8 mouse cellular contexts compared by ENCODE assay signal in genomic region chr11:101465101-101465868, GRCm38 (mm10). TPM values are rescaled to one million over a fixed set of nuclear protein-coding genes. Genes with fewer than 3 reads are reported as not detected.
DNase-seq lines count a peak whose midpoint lies in the region; ATAC-seq and TF ChIP-seq lines count a peak whose summit lies in the region.

No protein-coding gene starts in this region.

- peak overlapping the region; percentile 93 for H3K4me2 ChIP-seq in lung, embryonic 15.5 days

- TF ChIP-seq CTCF in cortical plate, adult 2 months (IDR thresholded peaks at IDR 0.05; ENCODE audit: extremely low read depth, insufficient read depth, low read length): no peak

- no peaks in the 10 kb centered on the region for H3K9me3 ChIP-seq in lung, embryonic 15.5 days

- 1% methylated on average over 51 of the region's 51 CpGs for WGBS in lung, embryonic 15.5 days

- no peaks in the 10 kb centered on the region for H3K27me3 ChIP-seq in lung, embryonic 15.5 days

- peak overlapping the region; percentile 66 for H3K4me3 ChIP-seq in cortical plate, adult 2 months (ENCODE audit: insufficient read depth, low read length)
- peak overlapping the region; percentile 72 for H3K4me3 ChIP-seq in lung, embryonic 15.5 days

- H3K27ac ChIP-seq in cortical plate, adult 2 months (ENCODE audit: insufficient read depth, low read length): peak overlapping the region; percentile 68
- peak overlapping the region; percentile 88 for H3K27ac ChIP-seq in lung, embryonic 15.5 days

- ATAC-seq in lung, embryonic 15.5 days (ENCODE audit: borderline replicate concordance, extremely low read depth, low FRiP score, low TSS enrichment): peak; percentile 34
- ATAC-seq in neutrophil, adult 5-6 weeks (ENCODE audit: extremely low read depth, insufficient number of reproducible peaks, low FRiP score, poor library complexity, severe bottlenecking): peak; percentile 30

- H3K36me3 ChIP-seq in lung, embryonic 15.5 days: peaks cover 8% of the 10 kb centered on the region; the same call in 1 of the 2 replicates

- peak overlapping the region; percentile 67 for H3K9ac ChIP-seq in lung, embryonic 15.5 days

- DNase-seq in right cerebral cortex, postnatal 10 days (ENCODE audit: low spot score in 2 of 2): peak; percentile 60 to 72
- no peak for DNase-seq in right cerebral cortex, adult 18-20 months
- peak; percentile 80 to 84 for DNase-seq in heart, adult 18-20 months
- peak; percentile 68 for DNase-seq in kidney, adult 11 months
- DNase-seq in urinary bladder, adult 2 months (ENCODE audit: low spot score): peak; percentile 63

- no peak for TF ChIP-seq POLR2A in cortical plate, adult 2 months (IDR thresholded peaks at IDR 0.05; ENCODE audit: extremely low read depth, insufficient read depth, low read length)

- peaks cover 4% of the 10 kb centered on the region; the same call in 1 of the 2 replicates for H3K4me1 ChIP-seq in cortical plate, adult 2 months (ENCODE audit: control insufficient read depth, insufficient read depth, low read length)
- peaks cover 55% of the 10 kb centered on the region for H3K4me1 ChIP-seq in lung, embryonic 15.5 days

RNA-seq across cellular contexts. Expression of gene Rnd2, which starts 0.5 kb away (rescaled TPM):
- 162 and 179 TPM in 2 replicates for polyA plus RNA-seq in cortical plate, adult 2 months (2012; rRNA removed)
- total RNA-seq in heart, adult 18-20 months (2021): 1 to 10 TPM; 5.1 to 6.2 TPM
- 7.9 and 8.5 TPM in 2 replicates for polyA plus RNA-seq in lung, embryonic 15.5 days (2015; fragmentation: Nextera tagmentation; extraction: Ambion mirVana)
- total RNA-seq in neutrophil, adult 5-6 weeks (2017): 0.70 TPM in 1 of 2 replicates, not detected in the other
- 19.2 TPM in 2 replicates for polyA plus RNA-seq in urinary bladder, adult 2 months (2012; rRNA removed)

RNA-seq across cellular contexts. Expression of gene Vat1, which starts 0.7 kb away (rescaled TPM):
- 27.6 and 33.5 TPM in 2 replicates for polyA plus RNA-seq in cortical plate, adult 2 months (2012; rRNA removed)
- total RNA-seq in heart, adult 18-20 months (2021): 10 to 100 TPM; 23.7 to 24.6 TPM
- polyA plus RNA-seq in lung, embryonic 15.5 days (2015; fragmentation: Nextera tagmentation; extraction: Ambion mirVana): 47.4 and 50.3 TPM in 2 replicates
- total RNA-seq in neutrophil, adult 5-6 weeks (2017): 5.9 and 7.7 TPM in 2 replicates
- polyA plus RNA-seq in urinary bladder, adult 2 months (2012; rRNA removed): 172 and 197 TPM in 2 replicates

RNA-seq across cellular contexts. Expression of gene Ifi35, which starts 17.1 kb away (rescaled TPM):
- polyA plus RNA-seq in cortical plate, adult 2 months (2012; rRNA removed): 6.8 and 7.3 TPM in 2 replicates
- 10 to 100 TPM; 14.0 to 16.2 TPM for total RNA-seq in heart, adult 18-20 months (2021)
- polyA plus RNA-seq in lung, embryonic 15.5 days (2015; fragmentation: Nextera tagmentation; extraction: Ambion mirVana): 22.4 and 24.0 TPM in 2 replicates
- 69.7 and 73.4 TPM in 2 replicates for total RNA-seq in neutrophil, adult 5-6 weeks (2017)
- 66.6 and 79.9 TPM in 2 replicates for polyA plus RNA-seq in urinary bladder, adult 2 months (2012; rRNA removed)

RNA-seq across cellular contexts. Expression of gene Rpl27, which starts 23.2 kb away (rescaled TPM):
- 397 and 424 TPM in 2 replicates for polyA plus RNA-seq in cortical plate, adult 2 months (2012; rRNA removed)
- total RNA-seq in heart, adult 18-20 months (2021): 10 to 100 TPM; 45.0 to 48.0 TPM
- 299 and 334 TPM in 2 replicates for polyA plus RNA-seq in lung, embryonic 15.5 days (2015; fragmentation: Nextera tagmentation; extraction: Ambion mirVana)
- total RNA-seq in neutrophil, adult 5-6 weeks (2017): 281 and 354 TPM in 2 replicates
- 932 and 1,046 TPM in 2 replicates for polyA plus RNA-seq in urinary bladder, adult 2 months (2012; rRNA removed)

RNA-seq across cellular contexts. Expression of gene Ptges3l, which starts 40.2 kb away (rescaled TPM):
- 7.5 and 7.7 TPM in 2 replicates for polyA plus RNA-seq in cortical plate, adult 2 months (2012; rRNA removed)
- 10 to 100 TPM; 52.7 to 61.5 TPM for total RNA-seq in heart, adult 18-20 months (2021)
- 12.8 and 13.4 TPM in 2 replicates for polyA plus RNA-seq in lung, embryonic 15.5 days (2015; fragmentation: Nextera tagmentation; extraction: Ambion mirVana)
- total RNA-seq in neutrophil, adult 5-6 weeks (2017): 0.49 and 1.5 TPM in 2 replicates
- 21.1 and 28.2 TPM in 2 replicates for polyA plus RNA-seq in urinary bladder, adult 2 months (2012; rRNA removed)
